Mouse (Mus musculus): ENCODE results near the gene Cactin.

- no peak for TF ChIP-seq POLR2A (IDR thresholded peaks at IDR 0.05; ENCODE audit: borderline replicate concordance, low read depth, low read length)
- no peak for TF ChIP-seq CTCF (IDR thresholded peaks at IDR 0.05; ENCODE audit: low read depth, low read length)
These were observed 6.7 kb upstream of the Cactin start for GRCm38 (mm10) chr10:81314201-81314600.

All from bone marrow macrophage, adult 2 months (primary cell).